Mouse (Mus musculus): ENCODE data around the gene Ren1. TPM values are rescaled to one million over a fixed set of nuclear protein-coding genes. Genes with fewer than 3 reads are reported as not detected.

Ren1 gene
- polyA plus RNA-seq, 1 experiment, result 3.3 TPM

- 60% methylated on average over 8 of the region's 8 CpGs for WGBS
- no peak overlapping the region for H3K27ac ChIP-seq (ENCODE audit: insufficient read depth, low read depth, low read length)
- H3K4me1 ChIP-seq (ENCODE audit: control insufficient read depth, insufficient read depth, insufficient read length, low read length), result peaks cover 16% of the 10 kb centered on the region
- H3K4me3 ChIP-seq (ENCODE audit: low read depth, low read length), result no peak overlapping the region
- H3K36me3 ChIP-seq (ENCODE audit: control insufficient read depth, insufficient read depth, low read length), result no peaks in the 10 kb centered on the region
- H3K27me3 ChIP-seq (ENCODE audit: control insufficient read depth, insufficient read depth, low read length), result no peaks in the 10 kb centered on the region
- no peak for TF ChIP-seq POLR2A (IDR thresholded peaks at IDR 0.05; ENCODE audit: low read depth, low read length)
- no peak for TF ChIP-seq CTCF (IDR thresholded peaks at IDR 0.05; ENCODE audit: extremely low read depth, insufficient read length, insufficient replicate concordance, low read depth, low read length)
These were observed 21.8 kb downstream of the Ren1 start for GRCm38 (mm10) chr1:133372113-133372512.

GRCm38 (mm10) chr1:133375696-133376346 is 25.5 kb downstream of the Ren1 start:
- H3K4me1 ChIP-seq (ENCODE audit: control insufficient read depth, insufficient read depth, insufficient read length, low read length), result peaks cover 11% of the 10 kb centered on the region
- no peak overlapping the region for H3K4me3 ChIP-seq (ENCODE audit: low read depth, low read length)
- H3K27me3 ChIP-seq (ENCODE audit: control insufficient read depth, insufficient read depth, low read length), result no peaks in the 10 kb centered on the region
- WGBS, result 28% methylated on average over 10 of the region's 10 CpGs
- H3K27ac ChIP-seq (ENCODE audit: insufficient read depth, low read depth, low read length), result no peak overlapping the region
- H3K36me3 ChIP-seq (ENCODE audit: control insufficient read depth, insufficient read depth, low read length), result no peaks in the 10 kb centered on the region
- TF ChIP-seq POLR2A (IDR thresholded peaks at IDR 0.05; ENCODE audit: low read depth, low read length), result no peak
- no peak for TF ChIP-seq CTCF (IDR thresholded peaks at IDR 0.05; ENCODE audit: extremely low read depth, insufficient read length, insufficient replicate concordance, low read depth, low read length)

GRCm38 (mm10) chr1:133377547-133377946 is 27.2 kb downstream of the Ren1 start:
- no peak overlapping the region for H3K27ac ChIP-seq (ENCODE audit: insufficient read depth, low read depth, low read length)
- WGBS, result 88% methylated on average over 5 of the region's 5 CpGs

GRCm38 (mm10) chr1:133379254-133379985 is 29.1 kb downstream of the Ren1 start:
- Histone ChIP-seq H3K4me1 (ENCODE audit: control insufficient read depth, insufficient read depth, insufficient read length, low read length) (peaks cover 11% of the 10 kb centered on the region), H3K4me3 (ENCODE audit: low read depth, low read length) (no peak overlapping the region), H3K36me3 (ENCODE audit: control insufficient read depth, insufficient read depth, low read length) (peaks cover 10% of the 10 kb centered on the region), H3K27me3 (ENCODE audit: control insufficient read depth, insufficient read depth, low read length) (no peaks in the 10 kb centered on the region), H3K27ac (ENCODE audit: insufficient read depth, low read depth, low read length) (no peak overlapping the region)
- 74% methylated on average over 10 of the region's 10 CpGs for WGBS
- TF ChIP-seq CTCF (IDR thresholded peaks at IDR 0.05; ENCODE audit: extremely low read depth, insufficient read length, insufficient replicate concordance, low read depth, low read length), result no peak
- TF ChIP-seq POLR2A (IDR thresholded peaks at IDR 0.05; ENCODE audit: low read depth, low read length), result no peak

More at GRCm38 (mm10) chr1:133377547-133377946, 27.2 kb downstream of the Ren1 start:
- Histone ChIP-seq H3K4me3 (ENCODE audit: low read depth, low read length) (no peak overlapping the region), H3K36me3 (ENCODE audit: control insufficient read depth, insufficient read depth, low read length) (no peaks in the 10 kb centered on the region), H3K4me1 (ENCODE audit: control insufficient read depth, insufficient read depth, insufficient read length, low read length) (peaks cover 11% of the 10 kb centered on the region), H3K27me3 (ENCODE audit: control insufficient read depth, insufficient read depth, low read length) (no peaks in the 10 kb centered on the region)
- TF ChIP-seq POLR2A (IDR thresholded peaks at IDR 0.05; ENCODE audit: low read depth, low read length) (no peak), CTCF (IDR thresholded peaks at IDR 0.05; ENCODE audit: extremely low read depth, insufficient read length, insufficient replicate concordance, low read depth, low read length) (no peak)

GRCm38 (mm10) chr1:133379986-133380320 is 29.6 kb downstream of the Ren1 start:
- H3K36me3 ChIP-seq (ENCODE audit: control insufficient read depth, insufficient read depth, low read length), result peaks cover 14% of the 10 kb centered on the region
- no peak overlapping the region for H3K4me3 ChIP-seq (ENCODE audit: low read depth, low read length)
- H3K27ac ChIP-seq (ENCODE audit: insufficient read depth, low read depth, low read length), result no peak overlapping the region
- H3K4me1 ChIP-seq (ENCODE audit: control insufficient read depth, insufficient read depth, insufficient read length, low read length), result peaks cover 11% of the 10 kb centered on the region
- TF ChIP-seq CTCF (IDR thresholded peaks at IDR 0.05; ENCODE audit: extremely low read depth, insufficient read length, insufficient replicate concordance, low read depth, low read length), result no peak
- TF ChIP-seq POLR2A (IDR thresholded peaks at IDR 0.05; ENCODE audit: low read depth, low read length), result no peak
- WGBS, result 77% methylated on average over 3 of the region's 3 CpGs
- no peaks in the 10 kb centered on the region for H3K27me3 ChIP-seq (ENCODE audit: control insufficient read depth, insufficient read depth, low read length)

- Histone ChIP-seq H3K4me3 (ENCODE audit: low read depth, low read length) (no peak overlapping the region), H3K4me1 (ENCODE audit: control insufficient read depth, insufficient read depth, insufficient read length, low read length) (peaks cover 11% of the 10 kb centered on the region), H3K36me3 (ENCODE audit: control insufficient read depth, insufficient read depth, low read length) (peaks cover 19% of the 10 kb centered on the region), H3K27me3 (ENCODE audit: control insufficient read depth, insufficient read depth, low read length) (no peaks in the 10 kb centered on the region), H3K27ac (ENCODE audit: insufficient read depth, low read depth, low read length) (no peak overlapping the region)
- TF ChIP-seq CTCF (IDR thresholded peaks at IDR 0.05; ENCODE audit: extremely low read depth, insufficient read length, insufficient replicate concordance, low read depth, low read length) (peak; percentile 80; the same call in 1 of the 2 replicates), POLR2A (IDR thresholded peaks at IDR 0.05; ENCODE audit: low read depth, low read length) (no peak)
- whole genome bisulfite sequencing, result 52% methylated on average over 14 of the region's 14 CpGs
These were observed 30.2 kb downstream of the Ren1 start for GRCm38 (mm10) chr1:133380347-133381065.

- H3K4me3 ChIP-seq (ENCODE audit: low read depth, low read length), result no peak overlapping the region
- WGBS, result 7% methylated on average over 9 of the region's 9 CpGs
- peak; percentile 99 for TF ChIP-seq CTCF (IDR thresholded peaks at IDR 0.05; ENCODE audit: extremely low read depth, insufficient read length, insufficient replicate concordance, low read depth, low read length)
- no peak for TF ChIP-seq POLR2A (IDR thresholded peaks at IDR 0.05; ENCODE audit: low read depth, low read length)
These were observed 31.7 kb downstream of the Ren1 start for GRCm38 (mm10) chr1:133382008-133382407.

More at GRCm38 (mm10) chr1:133382008-133382407, 31.7 kb downstream of the Ren1 start:
- Histone ChIP-seq H3K4me1 (ENCODE audit: control insufficient read depth, insufficient read depth, insufficient read length, low read length) (no peaks in the 10 kb centered on the region; the same call in 1 of the 2 replicates), H3K36me3 (ENCODE audit: control insufficient read depth, insufficient read depth, low read length) (peaks cover 33% of the 10 kb centered on the region), H3K27me3 (ENCODE audit: control insufficient read depth, insufficient read depth, low read length) (no peaks in the 10 kb centered on the region), H3K27ac (ENCODE audit: insufficient read depth, low read depth, low read length) (no peak overlapping the region)
